Mouse (Mus musculus): ENCODE results near the gene Stc2. TPM values are rescaled to one million over a fixed set of nuclear protein-coding genes. Genes with fewer than 3 reads are reported as not detected.

Stc2 gene
- total RNA-seq, 2 experiments from 2014 or later: 4.4 to 4.8 TPM

DNA sequence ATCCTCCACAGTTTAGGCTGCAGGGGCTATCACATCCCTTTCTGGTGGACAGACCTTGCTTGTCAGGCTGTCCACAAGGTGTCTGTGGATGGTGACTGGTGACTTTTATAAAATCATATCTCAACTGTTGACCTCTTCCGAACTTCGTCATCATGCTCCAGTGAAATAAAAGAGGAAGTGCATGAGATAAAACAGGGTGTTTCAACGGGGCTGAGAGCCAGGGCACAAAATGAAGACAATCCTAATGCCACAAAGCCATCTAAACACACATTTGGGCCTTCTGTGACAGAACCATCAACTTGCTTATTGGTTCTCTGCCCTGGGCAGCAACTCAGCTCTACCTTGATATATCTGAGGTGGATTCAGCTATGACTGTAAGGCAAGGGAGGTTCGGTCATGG, 3.0 kb downstream of the Stc2 start:
- no peak for DNase-seq (ENCODE audit: low spot score in 2 of 2)

DNA sequence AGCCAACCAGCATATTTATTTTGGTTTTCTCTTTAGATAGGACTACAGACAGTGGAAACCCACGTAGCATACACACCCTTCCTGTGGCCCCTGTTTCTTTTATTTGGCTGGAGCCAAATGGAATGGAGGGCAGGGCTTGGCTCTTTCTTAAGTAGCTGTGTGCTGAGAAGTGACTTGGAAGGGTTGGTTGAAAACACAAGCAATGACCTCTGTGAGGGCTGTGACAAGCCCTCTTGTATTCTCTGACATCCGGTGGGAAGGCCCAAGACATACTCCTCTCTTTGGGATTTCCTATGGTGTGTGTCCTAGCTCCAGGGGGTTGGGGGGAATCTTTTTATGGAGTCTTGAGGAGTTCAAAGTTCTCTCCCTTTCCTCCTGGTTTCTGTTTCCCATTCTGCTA, 3.5 kb downstream of the Stc2 start:
- no peak for DNase-seq (ENCODE audit: low spot score in 2 of 2)

DNA sequence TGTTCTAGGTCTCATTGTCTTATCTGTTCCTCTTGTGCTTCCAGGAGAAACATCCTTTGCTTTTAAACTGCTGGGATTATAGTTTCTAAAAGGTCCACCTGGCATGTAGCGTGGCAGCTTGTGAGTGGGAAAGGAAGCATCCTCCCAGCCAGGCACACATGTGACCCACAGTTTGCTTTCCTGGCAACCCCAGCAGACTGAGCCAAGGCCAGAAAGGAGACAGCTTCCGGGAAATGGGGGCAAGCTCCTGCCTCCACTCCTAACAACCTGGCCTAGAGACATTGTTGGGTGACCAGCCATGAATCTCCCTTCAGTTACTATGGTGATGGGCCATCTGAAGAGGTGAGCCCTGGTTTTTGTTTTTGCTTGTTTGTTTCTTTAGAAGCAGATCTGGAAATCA, 3.9 kb downstream of the Stc2 start:
- no peak for DNase-seq (ENCODE audit: low spot score in 2 of 2)

DNA sequence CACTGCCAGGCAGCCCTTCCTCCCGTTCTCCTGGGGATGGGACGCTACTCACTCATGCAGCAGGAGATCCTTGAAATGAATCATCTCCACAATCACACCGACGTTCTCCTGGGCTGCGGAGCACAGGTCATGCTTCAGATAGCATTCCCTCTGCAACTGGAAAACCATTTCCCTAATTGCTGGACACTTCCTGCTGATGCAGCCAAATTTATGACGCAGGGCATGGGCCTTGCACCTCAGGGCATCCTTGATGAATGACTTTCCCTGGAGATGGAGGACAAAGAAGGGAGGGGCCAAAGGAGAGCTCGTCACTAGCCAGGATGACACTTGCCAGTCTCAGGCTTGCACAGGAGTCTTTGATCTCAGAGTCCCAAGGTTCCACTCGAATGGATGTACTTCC, 4.6 kb downstream of the Stc2 start:
- no peak for DNase-seq (ENCODE audit: low spot score in 2 of 2)

DNA sequence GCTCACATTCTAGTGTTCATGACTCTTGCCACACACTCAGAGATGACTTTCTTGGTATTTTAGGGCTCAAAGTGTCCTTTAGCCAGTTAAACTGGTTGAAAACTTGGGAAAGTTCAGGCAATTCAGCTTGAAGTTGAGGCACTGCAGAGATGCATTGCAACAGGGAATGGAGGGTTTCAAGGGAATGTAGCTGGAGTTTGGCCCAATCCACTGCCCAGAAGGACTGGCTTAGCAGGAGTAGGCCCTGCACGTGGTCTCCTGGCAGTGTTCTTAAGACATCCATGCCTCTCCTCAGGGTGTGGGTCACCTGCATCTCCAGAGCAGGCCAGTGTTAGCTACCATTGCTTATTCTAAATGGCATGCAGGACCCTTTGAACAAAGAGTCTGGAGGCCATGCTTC, 7.0 kb downstream of the Stc2 start:
- DNase-seq (ENCODE audit: low spot score in 2 of 2): peak in 1 of 2 experiments; percentile 6

DNA sequence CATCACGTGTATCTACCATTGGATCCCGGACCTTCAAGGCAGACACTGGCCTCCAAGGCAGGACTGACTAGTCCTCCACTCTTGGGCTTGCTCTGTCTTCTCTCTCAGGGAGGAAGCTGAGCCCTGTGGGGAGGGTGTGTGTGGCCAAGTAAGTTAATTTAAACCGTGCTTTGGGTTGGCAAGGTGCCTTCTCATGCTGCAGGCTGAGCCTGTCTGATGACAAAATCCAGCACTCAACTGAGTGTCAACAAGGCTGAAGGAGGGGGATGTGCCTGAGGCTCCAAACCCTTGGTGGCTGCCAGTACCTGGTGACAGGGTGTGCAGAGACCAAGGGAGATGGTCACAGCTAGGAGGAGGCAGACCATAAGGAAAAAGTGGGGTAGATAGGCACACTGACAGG, 7.5 kb downstream of the Stc2 start:
- DNase-seq (ENCODE audit: low spot score in 2 of 2): peak in 1 of 2 experiments; percentile 10

DNA sequence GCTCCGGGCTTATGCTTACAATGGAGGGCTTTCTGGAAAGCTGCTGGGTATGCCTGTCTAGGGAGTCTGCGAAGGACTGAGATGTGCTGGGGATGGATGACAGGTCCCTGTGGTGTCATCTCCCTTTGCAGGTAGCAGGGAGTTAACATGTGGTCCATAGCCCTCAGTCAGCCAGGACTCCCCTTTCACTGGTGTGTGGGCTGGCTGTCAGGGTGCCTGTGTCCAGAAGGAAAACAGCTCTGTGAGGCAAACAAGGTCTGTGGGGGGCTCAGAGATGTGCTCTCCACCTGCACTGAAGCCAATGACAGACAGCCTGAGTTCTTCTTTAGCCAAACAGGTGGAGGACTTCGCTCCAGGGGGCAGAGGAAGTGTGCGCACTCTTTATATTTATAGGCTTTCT, 8.8 kb downstream of the Stc2 start:
- peak in 1 of 2 experiments; percentile 5 for DNase-seq (ENCODE audit: low spot score in 2 of 2)

DNA sequence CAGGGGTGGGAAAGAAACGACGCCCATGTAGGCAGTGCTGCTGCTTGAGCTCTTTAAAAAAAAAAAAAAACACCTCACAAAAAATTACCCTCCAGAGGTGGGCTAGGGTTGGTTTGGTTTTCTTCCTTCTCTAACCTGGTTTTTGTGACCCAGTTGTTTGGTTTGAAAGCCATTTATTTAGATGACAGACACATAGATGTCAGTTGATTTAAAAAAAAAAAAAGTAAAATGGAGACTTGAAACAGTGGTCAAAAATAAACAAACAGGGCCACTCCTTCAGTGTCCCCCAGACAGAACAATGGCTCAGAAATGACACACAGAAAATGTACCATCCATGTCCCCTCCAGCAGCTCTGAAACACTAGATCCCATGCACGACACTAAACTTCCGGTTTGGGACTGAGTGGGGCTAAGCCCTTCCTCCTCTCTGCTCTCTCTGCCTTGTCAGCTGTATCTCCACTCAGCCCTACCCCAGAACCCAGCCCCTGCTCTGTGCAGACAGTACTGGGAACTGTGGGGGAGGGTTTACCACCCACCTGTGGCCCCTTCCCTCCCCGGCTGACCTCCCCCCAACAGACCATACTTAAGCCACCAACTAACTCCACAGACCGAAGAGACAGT, 10.5 kb downstream of the Stc2 start:
- DNase-seq (ENCODE audit: low spot score in 2 of 2): no peak

DNA sequence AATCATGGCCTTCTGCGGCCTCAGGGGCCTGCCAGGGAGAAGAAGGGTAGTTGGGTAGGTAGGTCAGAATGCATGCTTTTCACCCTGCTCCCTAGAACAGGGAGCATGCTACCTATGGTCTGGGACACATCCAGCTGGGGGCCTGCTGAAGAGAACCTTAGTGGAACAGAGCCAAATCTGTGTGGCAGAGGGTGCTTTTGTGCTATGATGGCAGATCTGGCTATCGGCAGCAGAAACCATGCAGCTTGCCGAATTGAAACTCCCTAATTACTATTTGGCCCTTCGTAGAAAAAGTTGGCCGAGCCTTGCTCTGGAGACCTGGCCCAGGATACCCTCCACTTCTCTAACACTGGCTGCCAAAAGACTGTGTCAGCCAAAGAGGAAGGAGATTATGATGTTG, 11.4 kb downstream of the Stc2 start:
- DNase-seq (ENCODE audit: low spot score in 2 of 2): peak in 1 of 2 experiments; percentile 14

DNA sequence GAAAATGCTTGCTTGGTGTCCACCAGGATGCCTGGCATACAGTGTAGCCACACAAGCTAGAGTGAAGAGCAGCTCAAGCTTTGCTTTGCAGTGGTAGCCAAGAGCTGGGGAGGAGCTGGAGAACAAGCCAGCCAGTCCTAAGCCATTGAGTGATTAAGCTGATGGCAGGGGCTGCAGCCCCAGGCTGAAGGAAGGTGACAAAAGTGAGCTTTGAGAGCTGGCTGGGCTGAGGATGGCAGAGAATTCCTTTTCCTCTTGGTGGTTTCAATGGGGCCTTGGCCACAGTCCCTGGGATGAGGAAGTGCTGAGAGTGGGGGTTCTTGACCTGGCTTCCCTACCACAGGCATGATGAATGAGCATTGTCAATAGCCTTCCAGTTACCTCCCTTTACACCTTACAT, 13.0 kb downstream of the Stc2 start:
- peak in 1 of 2 experiments; percentile 13 for DNase-seq (ENCODE audit: low spot score in 2 of 2)

DNA sequence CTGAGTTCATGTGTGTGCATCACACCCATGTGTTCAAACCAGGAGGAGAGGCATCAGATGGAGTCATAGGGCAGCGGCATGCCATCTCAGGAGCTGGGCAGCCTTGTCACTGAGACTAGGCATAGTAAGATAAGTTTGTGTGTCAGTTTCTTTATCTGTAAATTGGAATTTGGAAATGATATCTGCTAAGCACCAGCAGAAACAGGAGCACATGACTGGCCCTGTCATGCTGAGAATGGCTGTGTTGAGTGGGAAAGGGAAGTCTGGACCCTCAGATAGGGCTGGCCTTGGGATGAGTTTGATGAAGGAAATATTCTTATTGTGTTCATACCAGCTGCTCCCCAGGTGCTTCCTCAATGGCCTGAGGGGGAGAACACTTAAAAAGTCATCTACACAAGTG, 14.1 kb downstream of the Stc2 start:
- no peak for DNase-seq (ENCODE audit: low spot score in 2 of 2)

DNA sequence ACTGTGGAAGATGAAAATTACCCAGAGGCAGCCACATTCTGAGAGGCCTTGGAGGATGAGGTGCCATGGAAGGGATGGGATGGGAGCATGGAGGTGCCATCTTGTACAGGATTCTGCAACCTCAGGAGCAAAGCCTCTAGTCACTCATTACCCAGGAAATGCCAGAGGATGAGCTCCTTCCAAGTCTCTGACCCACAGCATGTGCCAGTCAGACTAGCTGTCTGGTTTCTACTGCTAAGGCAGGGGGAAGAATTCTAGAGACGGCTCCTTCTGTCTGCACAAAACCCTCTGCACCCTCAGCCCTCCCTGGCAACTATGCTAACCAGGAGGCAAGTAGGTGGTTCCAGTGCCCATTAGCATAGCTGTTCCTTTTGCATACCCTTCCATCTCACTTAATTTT, 15.4 kb downstream of the Stc2 start:
- no peak for DNase-seq (ENCODE audit: low spot score in 2 of 2)

Other genes with a start within 250 kb of the Stc2 start
- gene Gm17332, start 187.6 kb downstream of the Stc2 start, total RNA-seq (2021): not detected